8 mouse cellular contexts compared by ENCODE assay signal in the genomic region with DNA sequence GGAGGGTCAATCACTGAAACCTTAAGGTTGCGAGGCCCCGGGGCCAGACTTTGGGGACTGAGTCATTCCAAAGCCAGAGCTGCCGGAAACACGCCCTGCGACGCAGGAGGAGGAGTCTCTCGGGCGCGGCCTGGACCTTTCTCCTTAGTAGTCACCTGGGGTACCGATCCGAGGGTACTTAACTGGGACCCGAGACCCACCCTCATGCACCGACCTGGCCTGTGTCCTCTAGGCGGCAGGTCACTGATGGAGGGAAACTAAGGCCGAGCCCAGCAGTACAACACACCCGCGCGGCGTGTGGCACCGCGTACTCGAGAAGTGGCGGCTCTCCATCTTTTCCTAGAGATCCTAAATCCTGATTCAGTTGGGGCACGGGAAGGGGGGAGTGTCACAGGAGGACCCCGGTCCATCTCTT. TPM values are rescaled to one million over a fixed set of nuclear protein-coding genes. Genes with fewer than 3 reads are reported as not detected.
DNase-seq lines count a peak whose midpoint lies in the region; ATAC-seq and TF ChIP-seq lines count a peak whose summit lies in the region.

No protein-coding gene starts in this region.

- no peak for TF ChIP-seq CTCF in cerebellum, adult 2 months (IDR thresholded peaks at IDR 0.05; ENCODE audit: borderline replicate concordance, insufficient read depth, low read depth, low read length)

- peak overlapping the region; percentile 38 for H3K27ac ChIP-seq in cerebellum, adult 2 months (ENCODE audit: insufficient read depth, low read length)
- peak overlapping the region; percentile 82; the same call in 1 of the 2 replicates for H3K27ac ChIP-seq in hindbrain, embryonic 11.5 days (ENCODE audit: low read depth, low read length)

- H3K4me2 ChIP-seq in hindbrain, embryonic 11.5 days (replicated peaks; ENCODE audit: low read depth, low read length), result peak overlapping the region; percentile 64

- peaks cover 6% of the 10 kb centered on the region; the same call in 1 of the 2 replicates for H3K36me3 ChIP-seq in hindbrain, embryonic 11.5 days (ENCODE audit: control insufficient read depth, insufficient read depth, low read length)

- WGBS in cerebellum, adult 2 months, result 1% methylated on average over 25 of the region's 25 CpGs
- 0% methylated on average over 25 of the region's 25 CpGs for WGBS in hindbrain, embryonic 11.5 days

- peak; percentile 17; the same call in 1 of the 2 replicates for TF ChIP-seq POLR2A in cerebellum, adult 2 months (IDR thresholded peaks at IDR 0.05; ENCODE audit: borderline replicate concordance, insufficient read depth, low read length)

- H3K9ac ChIP-seq in hindbrain, embryonic 11.5 days (ENCODE audit: low read depth, low read length), result peak overlapping the region; percentile 76

- no peaks in the 10 kb centered on the region for H3K9me3 ChIP-seq in hindbrain, embryonic 11.5 days (ENCODE audit: control insufficient read depth, low read length)

- ATAC-seq in hindbrain, embryonic 11.5 days (ENCODE audit: low FRiP score), result peak; percentile 39

- peak; percentile 81 for DNase-seq in NIH3T3 (ENCODE audit: low read depth)
- DNase-seq in cerebellum, adult 2 months, result peak; percentile 71 to 73
- peak; percentile 31 to 67 for DNase-seq in frontal cortex, adult 2 months (ENCODE audit: extremely low spot score in 1 of 2, low spot score in 1 of 2)
- DNase-seq in hindbrain, embryonic 11.5 days (ENCODE audit: low spot score), result peak; percentile 70
- DNase-seq in layer of hippocampus, postnatal 36 days, result peak; percentile 35 to 47
- peak; percentile 88 for DNase-seq in lung, postnatal 36 days
- peak; percentile 52 for DNase-seq in right cerebral cortex, postnatal 4 days
- DNase-seq in yolk sac, embryonic 10.5 days (ENCODE audit: low spot score), result no peak

- H3K4me1 ChIP-seq in cerebellum, adult 2 months (ENCODE audit: control insufficient read depth, insufficient read depth, low read length), result no peaks in the 10 kb centered on the region
- H3K4me1 ChIP-seq in hindbrain, embryonic 11.5 days (replicated peaks; ENCODE audit: control insufficient read depth, insufficient read depth, low read length), result 0 out of 2 replicates have a peak, but pooled peaks cover 3% of the 10 kb centered on the region

- no peaks in the 10 kb centered on the region for H3K27me3 ChIP-seq in cerebellum, adult 2 months (ENCODE audit: control insufficient read depth, insufficient read depth, low read length)
- H3K27me3 ChIP-seq in hindbrain, embryonic 11.5 days (ENCODE audit: control insufficient read depth, insufficient read depth, low read length), result no peaks in the 10 kb centered on the region

- H3K4me3 ChIP-seq in cerebellum, adult 2 months (replicated peaks; ENCODE audit: insufficient read depth, low read depth, low read length), result peak overlapping the region; percentile 96
- H3K4me3 ChIP-seq in hindbrain, embryonic 11.5 days (ENCODE audit: low read depth, low read length), result peak overlapping the region; percentile 62

RNA-seq across cellular contexts. Expression of a gene that starts 0.7 kb away (rescaled TPM):
- 119 and 125 TPM in 2 replicates for polyA plus RNA-seq in cerebellum, adult 2 months (2012; rRNA removed)
- 108 and 118 TPM in 2 replicates for polyA plus RNA-seq in frontal cortex, adult 2 months (2012; rRNA removed)
- polyA plus RNA-seq in hindbrain, embryonic 11.5 days (2014; fragmentation: Nextera tagmentation; extraction: Ambion mirVana), result 393 and 394 TPM in 2 replicates
- total RNA-seq in layer of hippocampus, postnatal 36 days (2021), result 100 to 1,000 TPM in 1 of 2 experiments, 10 to 100 TPM in 1; 100.0 to 111 TPM

RNA-seq across cellular contexts. Expression of a gene that starts 39.5 kb away (rescaled TPM):
- 0.54 and 0.86 TPM in 2 replicates for polyA plus RNA-seq in cerebellum, adult 2 months (2012; rRNA removed)
- polyA plus RNA-seq in frontal cortex, adult 2 months (2012; rRNA removed), result 0.32 and 0.38 TPM in 2 replicates
- 0.13 and 0.31 TPM in 2 replicates for polyA plus RNA-seq in hindbrain, embryonic 11.5 days (2014; fragmentation: Nextera tagmentation; extraction: Ambion mirVana)
- total RNA-seq in layer of hippocampus, postnatal 36 days (2021), result under 1 TPM; 0.30 to 0.48 TPM

RNA-seq across cellular contexts. Expression of a gene that starts 53.4 kb away (rescaled TPM):
- polyA plus RNA-seq in cerebellum, adult 2 months (2012; rRNA removed), result not detected in 2 replicates
- polyA plus RNA-seq in frontal cortex, adult 2 months (2012; rRNA removed), result not detected in 2 replicates
- polyA plus RNA-seq in hindbrain, embryonic 11.5 days (2014; fragmentation: Nextera tagmentation; extraction: Ambion mirVana), result not detected in 2 replicates
- total RNA-seq in layer of hippocampus, postnatal 36 days (2021), result not detected
